Mouse (Mus musculus): ENCODE data around the gene Gprasp2. TPM values are rescaled to one million over a fixed set of nuclear protein-coding genes. Genes with fewer than 3 reads are reported as not detected.

The Gprasp2 gene
- 7.5 TPM for polyA plus RNA-seq (2015; fragmentation: Illumina TruSeq; extraction: RNeasy Lipid Tissue Mini Kit (QIAGEN cat#74804); ENCODE audit: insufficient read depth, low replicate concordance)

GRCm38 (mm10) chrX:135838521-135839360 is at the start of gene Gprasp2:
Gprasp2 (plus strand) TSS chrX:135839034.

DNA sequence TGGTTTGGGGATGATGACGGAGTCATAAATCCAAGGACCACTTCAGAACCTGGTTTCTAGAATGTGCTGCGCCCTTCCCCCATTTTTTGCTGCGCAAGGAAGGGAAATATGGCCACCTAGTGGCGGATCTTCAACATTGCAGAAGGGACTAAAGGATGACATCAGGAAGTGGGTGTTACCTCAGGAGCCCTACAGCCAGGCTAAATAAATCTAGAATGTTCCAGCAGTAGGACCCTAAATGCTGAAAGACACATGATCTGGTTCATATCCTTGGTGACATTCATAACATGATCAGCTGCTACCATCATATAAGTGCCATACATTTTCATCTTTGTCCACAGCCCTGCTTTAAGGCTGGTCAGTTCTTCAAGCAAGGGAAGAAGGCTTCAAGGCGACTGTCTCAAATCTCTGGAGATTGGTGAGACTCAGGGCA is 41.6 kb upstream of the Gprasp2 start, which contains the start of gene Bhlhb9:
Bhlhb9 (plus strand) TSS at position 383 of the 433 bp plus-strand sequence.

Other genes starting within 250 kb of the Gprasp2 start
- gene Nxf7, start 240.3 kb upstream of the Gprasp2 start, polyA plus RNA-seq (2015; fragmentation: Illumina TruSeq; extraction: RNeasy Lipid Tissue Mini Kit (QIAGEN cat#74804); ENCODE audit: insufficient read depth, low replicate concordance) = 0.32 TPM
- not detected for gene Prame, start 211.3 kb upstream of the Gprasp2 start, polyA plus RNA-seq (2015; fragmentation: Illumina TruSeq; extraction: RNeasy Lipid Tissue Mini Kit (QIAGEN cat#74804); ENCODE audit: insufficient read depth, low replicate concordance)
- not detected for gene Tcp11x2, start 145.2 kb upstream of the Gprasp2 start, polyA plus RNA-seq (2015; fragmentation: Illumina TruSeq; extraction: RNeasy Lipid Tissue Mini Kit (QIAGEN cat#74804); ENCODE audit: insufficient read depth, low replicate concordance)
- gene Tmsb15a, start 113.8 kb upstream of the Gprasp2 start, polyA plus RNA-seq (2015; fragmentation: Illumina TruSeq; extraction: RNeasy Lipid Tissue Mini Kit (QIAGEN cat#74804); ENCODE audit: insufficient read depth, low replicate concordance) = not detected
- gene Armcx5, start 96.3 kb upstream of the Gprasp2 start, polyA plus RNA-seq (2015; fragmentation: Illumina TruSeq; extraction: RNeasy Lipid Tissue Mini Kit (QIAGEN cat#74804); ENCODE audit: insufficient read depth, low replicate concordance) = 19.6 TPM
- 59.5 TPM for gene Gprasp1, start 96.3 kb upstream of the Gprasp2 start, polyA plus RNA-seq (2015; fragmentation: Illumina TruSeq; extraction: RNeasy Lipid Tissue Mini Kit (QIAGEN cat#74804); ENCODE audit: insufficient read depth, low replicate concordance)
- gene Bhlhb9, start 41.4 kb upstream of the Gprasp2 start, polyA plus RNA-seq (2015; fragmentation: Illumina TruSeq; extraction: RNeasy Lipid Tissue Mini Kit (QIAGEN cat#74804); ENCODE audit: insufficient read depth, low replicate concordance) = 17.4 TPM
- 4.7 TPM for gene Arxes2, start 154.8 kb downstream of the Gprasp2 start, polyA plus RNA-seq (2015; fragmentation: Illumina TruSeq; extraction: RNeasy Lipid Tissue Mini Kit (QIAGEN cat#74804); ENCODE audit: insufficient read depth, low replicate concordance)
- gene Arxes1, start 194.3 kb downstream of the Gprasp2 start, polyA plus RNA-seq (2015; fragmentation: Illumina TruSeq; extraction: RNeasy Lipid Tissue Mini Kit (QIAGEN cat#74804); ENCODE audit: insufficient read depth, low replicate concordance) = 0.88 TPM
- gene Bex2, start 229.2 kb downstream of the Gprasp2 start, polyA plus RNA-seq (2015; fragmentation: Illumina TruSeq; extraction: RNeasy Lipid Tissue Mini Kit (QIAGEN cat#74804); ENCODE audit: insufficient read depth, low replicate concordance) = not detected
- not detected for gene Nxf3, start 246.2 kb downstream of the Gprasp2 start, polyA plus RNA-seq (2015; fragmentation: Illumina TruSeq; extraction: RNeasy Lipid Tissue Mini Kit (QIAGEN cat#74804); ENCODE audit: insufficient read depth, low replicate concordance)